Mouse (Mus musculus) myocyte (in vitro differentiated cells): Measurements from ENCODE around the gene Gngt2. TPM values are rescaled to one million over a fixed set of nuclear protein-coding genes. Genes with fewer than 3 reads are reported as not detected.

Experiments used
- H3K27me3 ChIP-seq: one replicate; pipeline ENCODE4 v1.6.1; 2011; ENCODE audit not compliant: control insufficient read depth, insufficient read depth, insufficient read length
- H3K36me3 ChIP-seq: one replicate; pipeline ENCODE4 v1.6.1; 2011; ENCODE audit not compliant: control insufficient read depth, insufficient read depth
- H3K4me2 ChIP-seq: one replicate; pipeline ENCODE4 v1.6.1; 2011; ENCODE audit warnings: low read depth, control low read depth
- H3K4me3 ChIP-seq: one replicate; pipeline ENCODE4 v1.5.1; 2011; ENCODE audit warnings: mild to moderate bottlenecking, control low read depth, moderate library complexity
- H3K79me2 ChIP-seq: one replicate; pipeline ENCODE4 v1.6.1; 2011; ENCODE audit not compliant: control insufficient read depth, insufficient read depth
- H3ac ChIP-seq: one replicate; pipeline ENCODE4 v1.6.1; 2011; ENCODE audit not compliant: control insufficient read depth, insufficient read length
- CEBPB ChIP-seq: IDR thresholded peaks from 2 replicates; pipeline ENCODE4 v1.6.1; 2011; ENCODE audit warnings: mild to moderate bottlenecking, moderate library complexity; ENCODE audit not compliant: poor library complexity, insufficient read depth, severe bottlenecking
- E2F4 ChIP-seq: IDR thresholded peaks from one replicate; pipeline ENCODE4 v1.6.1; 2011; ENCODE audit warnings: mild to moderate bottlenecking, control low read depth, moderate library complexity; ENCODE audit not compliant: insufficient read depth
- MAX ChIP-seq: IDR thresholded peaks from one replicate; pipeline ENCODE4 v1.6.1; 2011; ENCODE audit warnings: low read depth, mild to moderate bottlenecking, control low read depth
- MYOD1 ChIP-seq, 3 experiments: IDR thresholded peaks; one replicate each; pipeline ENCODE4 v1.6.1; 2011; ENCODE audit warnings: control low read depth in 2 of 3, low read depth in 2 of 3, mild to moderate bottlenecking in 2 of 3, moderate library complexity in 1 of 3; ENCODE audit not compliant: insufficient read length in 2 of 3, control insufficient read depth in 1 of 3
- MYOG ChIP-seq, 3 experiments: IDR thresholded peaks; one replicate each; pipeline ENCODE4 v1.6.1; 2011; ENCODE audit warnings: control low read depth in 2 of 3, low read depth in 2 of 3, mild to moderate bottlenecking in 2 of 3; ENCODE audit not compliant: insufficient read length in 2 of 3, control insufficient read depth in 1 of 3, insufficient read depth in 1 of 3
- POLR2A ChIP-seq: IDR thresholded peaks from one replicate; pipeline ENCODE4 v1.6.1; 2011; ENCODE audit warnings: low read depth, mild to moderate bottlenecking, control low read depth, moderate library complexity; ENCODE audit not compliant: insufficient read length
- POLR2AphosphoS2 ChIP-seq: IDR thresholded peaks from one replicate; pipeline ENCODE4 v1.6.1; 2011; ENCODE audit warnings: low read depth, control low read depth; ENCODE audit not compliant: insufficient read length
- REST ChIP-seq: IDR thresholded peaks from one replicate; pipeline ENCODE4 v1.6.1; 2011; ENCODE audit warnings: mild to moderate bottlenecking, control low read depth, moderate library complexity; ENCODE audit not compliant: insufficient read depth, insufficient read length
- SRF ChIP-seq: IDR thresholded peaks from one replicate; pipeline ENCODE4 v1.6.1; 2011; ENCODE audit warnings: low read depth; ENCODE audit not compliant: control insufficient read depth, insufficient read length
- TCF12 ChIP-seq: IDR thresholded peaks from one replicate; pipeline ENCODE4 v1.6.1; 2011; ENCODE audit warnings: mild to moderate bottlenecking, control low read depth; ENCODE audit not compliant: poor library complexity, insufficient read depth, severe bottlenecking
- TCF3 ChIP-seq: IDR thresholded peaks from one replicate; pipeline ENCODE4 v1.6.1; 2011; ENCODE audit warnings: low read depth, control low read depth; ENCODE audit not compliant: insufficient read length
- USF1 ChIP-seq: IDR thresholded peaks from one replicate; pipeline ENCODE4 v1.6.1; 2011; ENCODE audit warnings: low read depth, mild to moderate bottlenecking, control low read depth, moderate library complexity
- polyA plus RNA-seq: library from polyadenylated mRNA; unstranded; fragments of >200 nt; fragmentation: generic; extraction: Trizol; gene quantifications from one replicate; pipeline ENCODE4 v1.2.1, GENCODE M21; 2012; ENCODE audit warnings: missing spikeins

Gngt2 gene
- polyA plus RNA-seq, 1 experiment, result 1.1 TPM

GRCm38 (mm10) chr11:95795582-95795981 lies 41.4 kb upstream of the Gngt2 start:
- no peak for TF ChIP-seq TCF3
- no peak for TF ChIP-seq USF1
- TF ChIP-seq TCF12, result no peak
- no peak for TF ChIP-seq POLR2A
- no peak for TF ChIP-seq SRF
- no peak for TF ChIP-seq REST
- TF ChIP-seq MAX, result no peak
- no peak for TF ChIP-seq CEBPB
- no peak for TF ChIP-seq E2F4
- TF ChIP-seq MYOD1 (IDR thresholded peaks at IDR 0.05; ENCODE audit: control insufficient read depth in 1 of 3, insufficient read length in 2 of 3, low read depth in 2 of 3), result no peak
- TF ChIP-seq POLR2AphosphoS2, result no peak
- no peak for TF ChIP-seq MYOG (IDR thresholded peaks at IDR 0.05; ENCODE audit: control insufficient read depth in 1 of 3, insufficient read depth in 1 of 3, insufficient read length in 2 of 3, low read depth in 2 of 3)
- no peaks in the 10 kb centered on the region for H3K79me2 ChIP-seq
- no peaks in the 10 kb centered on the region for H3K27me3 ChIP-seq
- no peak overlapping the region for H3ac ChIP-seq
- no peak overlapping the region for H3K4me3 ChIP-seq
- no peak overlapping the region for H3K4me2 ChIP-seq
- H3K36me3 ChIP-seq, result no peaks in the 10 kb centered on the region

- H3K4me3 ChIP-seq, result no peak overlapping the region
- H3K4me2 ChIP-seq, result no peak overlapping the region
- H3K79me2 ChIP-seq, result no peaks in the 10 kb centered on the region
- no peaks in the 10 kb centered on the region for H3K36me3 ChIP-seq
- H3ac ChIP-seq, result no peak overlapping the region
- no peak for TF ChIP-seq USF1
- H3K27me3 ChIP-seq, result no peaks in the 10 kb centered on the region
Observed at GRCm38 (mm10) chr11:95805010-95805409, 32.0 kb upstream of the Gngt2 start.

- Histone ChIP-seq H3K4me3 (no peak overlapping the region), H3K79me2 (no peaks in the 10 kb centered on the region), H3K36me3 (no peaks in the 10 kb centered on the region), H3K4me2 (peak overlapping the region; percentile 36), H3ac (no peak overlapping the region), H3K27me3 (no peaks in the 10 kb centered on the region)
- peak; percentile 59 for TF ChIP-seq TCF3
- TF ChIP-seq MYOD1 (IDR thresholded peaks at IDR 0.05; ENCODE audit: control insufficient read depth in 1 of 3, insufficient read length in 2 of 3, low read depth in 2 of 3), result peak; percentile 68 to 96 (median 88)
- peak; percentile 50 to 94 (median 64) for TF ChIP-seq MYOG (IDR thresholded peaks at IDR 0.05; ENCODE audit: control insufficient read depth in 1 of 3, insufficient read depth in 1 of 3, insufficient read length in 2 of 3, low read depth in 2 of 3)
- TF ChIP-seq POLR2A, result no peak
Observed at GRCm38 (mm10) chr11:95805527-95805926, 31.5 kb upstream of the Gngt2 start.

GRCm38 (mm10) chr11:95807884-95808283 lies 29.1 kb upstream of the Gngt2 start:
- H3K79me2 ChIP-seq, result no peaks in the 10 kb centered on the region

GRCm38 (mm10) chr11:95808448-95809011 lies 28.5 kb upstream of the Gngt2 start:
- Histone ChIP-seq H3K79me2 (no peaks in the 10 kb centered on the region), H3K4me3 (no peak overlapping the region), H3ac (no peak overlapping the region), H3K36me3 (no peaks in the 10 kb centered on the region), H3K4me2 (peak overlapping the region; percentile 35), H3K27me3 (no peaks in the 10 kb centered on the region)
- peak; percentile 18 to 75 (median 58) for TF ChIP-seq MYOG (IDR thresholded peaks at IDR 0.05; ENCODE audit: control insufficient read depth in 1 of 3, insufficient read depth in 1 of 3, insufficient read length in 2 of 3, low read depth in 2 of 3)
- TF ChIP-seq MYOD1 (IDR thresholded peaks at IDR 0.05; ENCODE audit: control insufficient read depth in 1 of 3, insufficient read length in 2 of 3, low read depth in 2 of 3), result peak in 1 of 3 experiments; percentile 57
- TF ChIP-seq E2F4, result no peak
- TF ChIP-seq POLR2A, result no peak
- TF ChIP-seq CEBPB, result no peak

More at GRCm38 (mm10) chr11:95807884-95808283, 29.1 kb upstream of the Gngt2 start:
- Histone ChIP-seq H3ac (no peak overlapping the region), H3K36me3 (no peaks in the 10 kb centered on the region), H3K4me3 (no peak overlapping the region), H3K4me2 (no peak overlapping the region), H3K27me3 (no peaks in the 10 kb centered on the region)
- TF ChIP-seq TCF12 (no peak), REST (no peak), MAX (no peak), SRF (no peak), E2F4 (no peak), MYOD1 (IDR thresholded peaks at IDR 0.05; ENCODE audit: control insufficient read depth in 1 of 3, insufficient read length in 2 of 3, low read depth in 2 of 3) (no peak), MYOG (IDR thresholded peaks at IDR 0.05; ENCODE audit: control insufficient read depth in 1 of 3, insufficient read depth in 1 of 3, insufficient read length in 2 of 3, low read depth in 2 of 3) (no peak), TCF3 (no peak), CEBPB (no peak)
